Mouse (Mus musculus): ENCODE measurements around the gene Harbi1. TPM values are rescaled to one million over a fixed set of nuclear protein-coding genes. Genes with fewer than 3 reads are reported as not detected.
A peak's percentile ranks its signal among the peaks of the same experiment; 100 is the strongest.

Gene Harbi1
- polyA plus RNA-seq (2015; fragmentation: Nextera tagmentation; extraction: Ambion mirVana), result 18.2 and 21.1 TPM in 2 replicates

DNA sequence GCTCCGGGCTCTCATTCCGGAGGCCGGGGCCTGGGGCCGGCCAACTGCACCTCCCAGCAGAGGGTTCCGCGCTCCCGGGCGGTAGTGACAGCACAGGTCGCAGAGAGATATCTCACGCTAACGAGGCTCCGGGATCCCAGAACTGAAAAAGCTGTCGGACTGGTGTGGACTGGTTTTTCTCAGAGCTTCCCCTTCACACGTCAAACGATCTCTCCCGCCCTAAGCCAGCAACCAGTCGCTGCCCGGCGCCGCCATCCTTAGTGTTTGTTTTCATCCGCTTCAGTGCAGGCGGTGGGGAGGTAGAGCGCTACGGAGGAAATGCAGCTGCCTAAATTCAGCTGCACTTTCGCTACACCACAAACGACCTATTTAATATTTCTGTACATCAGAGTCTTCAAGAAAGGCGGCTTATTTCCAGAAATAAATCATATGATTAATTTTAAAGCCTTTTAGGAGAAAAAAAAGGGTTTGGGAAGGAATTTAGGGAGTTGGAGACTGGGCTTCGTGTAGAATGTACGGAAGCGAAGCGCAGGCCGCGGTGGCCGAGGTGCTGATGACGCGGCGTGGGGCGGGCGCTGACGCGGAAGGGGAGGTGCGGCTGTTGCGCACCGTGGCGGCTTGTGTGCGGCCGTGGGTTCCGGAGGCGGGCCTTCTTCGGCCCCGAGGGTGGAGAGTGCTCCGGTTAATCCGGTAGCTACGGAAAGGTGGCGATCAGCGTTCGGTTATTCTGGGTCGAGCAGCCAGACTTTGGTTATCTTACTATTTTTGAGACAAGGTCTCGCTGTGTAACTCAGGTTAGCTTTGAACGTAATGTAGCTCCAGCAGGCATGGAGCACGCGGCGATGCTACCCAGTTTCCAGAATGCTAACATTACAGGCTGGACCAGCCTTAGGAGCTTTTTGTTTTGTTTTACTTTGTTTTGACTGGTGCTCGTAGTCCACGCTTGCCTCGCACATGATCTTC, at the start of gene Harbi1, which contains the start of gene Atg13:
Harbi1 (plus strand) TSS at position 581 of the 963 bp plus-strand sequence.
Atg13 (minus strand) TSS at position 305 of the 963 bp plus-strand sequence.
- H3K4me2 ChIP-seq, result peak within 1 kb of the TSS; percentile 94
- no peaks in the 10 kb centered on the region for H3K9me3 ChIP-seq
- no peaks in the 10 kb centered on the region for H3K36me3 ChIP-seq
- peaks cover 30% of the 10 kb centered on the region for H3K4me1 ChIP-seq (replicated peaks)
- peak within 1 kb of the TSS; percentile 86 for H3K27ac ChIP-seq (replicated peaks)
- under 1% methylated on average over 66 of the region's 66 CpGs for WGBS
- H3K27me3 ChIP-seq, result no peaks in the 10 kb centered on the region
- H3K4me3 ChIP-seq, result peak within 1 kb of the TSS; percentile 94
- peak within 1 kb of the TSS; percentile 87 for H3K9ac ChIP-seq
- peak; percentile 99 for ATAC-seq (ENCODE audit: low FRiP score, low read depth)

- no peak for ATAC-seq (ENCODE audit: low FRiP score, low read depth)
- no peak overlapping the region for H3K9ac ChIP-seq
- H3K36me3 ChIP-seq, result peaks cover 86% of the 10 kb centered on the region
- H3K9me3 ChIP-seq, result no peaks in the 10 kb centered on the region
- no peak overlapping the region for H3K4me2 ChIP-seq
- H3K27me3 ChIP-seq, result no peaks in the 10 kb centered on the region
- no peaks in the 10 kb centered on the region for H3K4me1 ChIP-seq (replicated peaks)
- 92% methylated on average over 6 of the region's 6 CpGs for WGBS
- H3K27ac ChIP-seq (replicated peaks), result no peak overlapping the region
- H3K4me3 ChIP-seq, result no peak overlapping the region
Observed at GRCm38 (mm10) chr2:91660981-91661380, 49.7 kb upstream of the Harbi1 start.

GRCm38 (mm10) chr2:91664780-91665179, 45.9 kb upstream of the Harbi1 start:
- H3K9ac ChIP-seq, result no peak overlapping the region
- H3K27ac ChIP-seq (replicated peaks), result no peak overlapping the region
- no peak overlapping the region for H3K4me2 ChIP-seq
- no peaks in the 10 kb centered on the region for H3K9me3 ChIP-seq
- H3K27me3 ChIP-seq, result no peaks in the 10 kb centered on the region
- H3K4me3 ChIP-seq, result no peak overlapping the region
- no peaks in the 10 kb centered on the region for H3K4me1 ChIP-seq (replicated peaks)
- peaks cover 89% of the 10 kb centered on the region for H3K36me3 ChIP-seq
- no peak for ATAC-seq (ENCODE audit: low FRiP score, low read depth)

- Histone ChIP-seq H3K27me3 (no peaks in the 10 kb centered on the region), H3K9ac (no peak overlapping the region), H3K27ac (replicated peaks) (no peak overlapping the region), H3K9me3 (no peaks in the 10 kb centered on the region), H3K4me1 (replicated peaks) (no peaks in the 10 kb centered on the region), H3K4me3 (no peak overlapping the region), H3K36me3 (peaks cover 88% of the 10 kb centered on the region), H3K4me2 (no peak overlapping the region)
- ATAC-seq (ENCODE audit: low FRiP score, low read depth), result no peak
- WGBS, result 94% methylated on average over 6 of the region's 6 CpGs
Observed at GRCm38 (mm10) chr2:91666386-91666910, 44.2 kb upstream of the Harbi1 start.

- no peak for ATAC-seq (ENCODE audit: low FRiP score, low read depth)
- 88% methylated on average over 2 of the region's 2 CpGs for WGBS
- H3K9me3 ChIP-seq, result no peaks in the 10 kb centered on the region
- no peak overlapping the region for H3K4me2 ChIP-seq
- no peak overlapping the region for H3K27ac ChIP-seq (replicated peaks)
- no peaks in the 10 kb centered on the region for H3K27me3 ChIP-seq
- peaks cover 87% of the 10 kb centered on the region for H3K36me3 ChIP-seq
- H3K4me3 ChIP-seq, result no peak overlapping the region
- no peak overlapping the region for H3K9ac ChIP-seq
- H3K4me1 ChIP-seq (replicated peaks), result no peaks in the 10 kb centered on the region
Observed at GRCm38 (mm10) chr2:91667747-91668146, 42.9 kb upstream of the Harbi1 start.

DNA sequence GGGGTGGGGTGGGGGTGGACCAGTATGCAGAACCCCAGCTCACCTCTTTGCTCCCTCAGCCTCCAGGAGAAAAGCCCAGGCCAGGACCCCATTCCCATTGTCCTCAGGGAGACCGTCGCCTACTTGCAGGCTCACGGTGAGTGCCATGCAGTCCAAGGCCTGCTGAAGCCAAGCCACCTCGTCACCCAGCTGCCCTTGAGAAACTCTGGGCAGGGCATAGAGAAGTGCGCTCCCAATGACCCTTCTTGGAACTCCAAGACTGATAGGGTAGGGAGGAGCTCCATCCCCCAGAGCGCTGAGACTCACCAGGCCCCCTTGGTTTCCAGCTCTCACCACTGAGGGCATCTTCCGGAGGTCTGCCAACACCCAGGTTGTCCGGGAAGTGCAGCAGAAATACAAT, 41.3 kb upstream of the Harbi1 start:
- no peak for ATAC-seq (ENCODE audit: low FRiP score, low read depth)
- H3K36me3 ChIP-seq, result peaks cover 85% of the 10 kb centered on the region
- no peak overlapping the region for H3K27ac ChIP-seq (replicated peaks)
- no peaks in the 10 kb centered on the region for H3K27me3 ChIP-seq
- H3K4me3 ChIP-seq, result no peak overlapping the region
- 92% methylated on average over 8 of the region's 8 CpGs for WGBS
- H3K9me3 ChIP-seq, result no peaks in the 10 kb centered on the region
- no peak overlapping the region for H3K9ac ChIP-seq
- no peak overlapping the region for H3K4me2 ChIP-seq
- no peaks in the 10 kb centered on the region for H3K4me1 ChIP-seq (replicated peaks)

- Histone ChIP-seq H3K4me2 (no peak overlapping the region), H3K4me3 (no peak overlapping the region), H3K27ac (replicated peaks) (no peak overlapping the region), H3K4me1 (replicated peaks) (no peaks in the 10 kb centered on the region), H3K9ac (no peak overlapping the region), H3K36me3 (peaks cover 82% of the 10 kb centered on the region), H3K27me3 (no peaks in the 10 kb centered on the region), H3K9me3 (no peaks in the 10 kb centered on the region)
- no peak for ATAC-seq (ENCODE audit: low FRiP score, low read depth)
- WGBS, result 90% methylated on average over 6 of the region's 6 CpGs
Observed at GRCm38 (mm10) chr2:91670038-91670437, 40.6 kb upstream of the Harbi1 start.

DNA sequence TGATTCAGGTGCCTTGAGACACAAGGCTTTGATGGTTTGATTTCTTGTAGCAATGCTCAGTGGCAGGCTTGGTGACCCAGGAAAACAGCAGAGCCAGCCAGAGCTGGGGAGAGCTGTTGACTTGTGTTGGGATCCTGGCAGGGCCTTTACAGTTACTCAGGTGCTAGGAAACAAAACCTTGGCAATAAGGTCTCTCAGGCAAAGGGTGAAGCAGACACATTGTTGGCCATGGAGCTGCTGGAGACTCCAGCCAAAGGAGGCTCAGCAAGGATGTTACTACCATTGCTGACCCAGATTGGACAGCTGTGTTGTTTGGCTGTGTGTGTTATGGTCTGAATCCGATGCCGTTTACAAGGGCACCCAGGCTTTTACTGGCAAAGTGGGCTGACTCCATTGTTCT, 37.1 kb upstream of the Harbi1 start:
- WGBS, result 84% methylated on average over 2 of the region's 2 CpGs
- H3K9me3 ChIP-seq, result no peaks in the 10 kb centered on the region
- no peak overlapping the region for H3K27ac ChIP-seq (replicated peaks)
- ATAC-seq (ENCODE audit: low FRiP score, low read depth), result no peak
- no peaks in the 10 kb centered on the region for H3K4me1 ChIP-seq (replicated peaks)
- H3K9ac ChIP-seq, result no peak overlapping the region
- no peak overlapping the region for H3K4me3 ChIP-seq
- H3K4me2 ChIP-seq, result no peak overlapping the region
- no peaks in the 10 kb centered on the region for H3K27me3 ChIP-seq
- peaks cover 81% of the 10 kb centered on the region for H3K36me3 ChIP-seq

- ATAC-seq (ENCODE audit: low FRiP score, low read depth), result no peak
- Histone ChIP-seq H3K36me3 (peaks cover 79% of the 10 kb centered on the region), H3K4me3 (no peak overlapping the region), H3K9me3 (no peaks in the 10 kb centered on the region), H3K9ac (no peak overlapping the region), H3K4me2 (no peak overlapping the region), H3K27me3 (no peaks in the 10 kb centered on the region), H3K4me1 (replicated peaks) (no peaks in the 10 kb centered on the region), H3K27ac (replicated peaks) (no peak overlapping the region)
- 85% methylated on average over 5 of the region's 5 CpGs for WGBS
Observed at GRCm38 (mm10) chr2:91674895-91675294, 35.8 kb upstream of the Harbi1 start.

GRCm38 (mm10) chr2:91676420-91676819, 34.2 kb upstream of the Harbi1 start:
- 93% methylated on average over 2 of the region's 2 CpGs for WGBS
- H3K4me1 ChIP-seq (replicated peaks), result no peaks in the 10 kb centered on the region
- H3K27me3 ChIP-seq, result no peaks in the 10 kb centered on the region
- H3K9ac ChIP-seq, result no peak overlapping the region
- H3K9me3 ChIP-seq, result no peaks in the 10 kb centered on the region
- no peak overlapping the region for H3K4me3 ChIP-seq
- peaks cover 75% of the 10 kb centered on the region for H3K36me3 ChIP-seq
- H3K4me2 ChIP-seq, result no peak overlapping the region
- no peak for ATAC-seq (ENCODE audit: low FRiP score, low read depth)
- H3K27ac ChIP-seq (replicated peaks), result no peak overlapping the region

- Histone ChIP-seq H3K9me3 (no peaks in the 10 kb centered on the region), H3K36me3 (peaks cover 72% of the 10 kb centered on the region), H3K4me1 (replicated peaks) (no peaks in the 10 kb centered on the region), H3K9ac (no peak overlapping the region), H3K27ac (replicated peaks) (no peak overlapping the region), H3K4me3 (no peak overlapping the region), H3K27me3 (no peaks in the 10 kb centered on the region), H3K4me2 (no peak overlapping the region)
- ATAC-seq (ENCODE audit: low FRiP score, low read depth), result no peak
Observed at GRCm38 (mm10) chr2:91676961-91677360, 33.7 kb upstream of the Harbi1 start.

DNA sequence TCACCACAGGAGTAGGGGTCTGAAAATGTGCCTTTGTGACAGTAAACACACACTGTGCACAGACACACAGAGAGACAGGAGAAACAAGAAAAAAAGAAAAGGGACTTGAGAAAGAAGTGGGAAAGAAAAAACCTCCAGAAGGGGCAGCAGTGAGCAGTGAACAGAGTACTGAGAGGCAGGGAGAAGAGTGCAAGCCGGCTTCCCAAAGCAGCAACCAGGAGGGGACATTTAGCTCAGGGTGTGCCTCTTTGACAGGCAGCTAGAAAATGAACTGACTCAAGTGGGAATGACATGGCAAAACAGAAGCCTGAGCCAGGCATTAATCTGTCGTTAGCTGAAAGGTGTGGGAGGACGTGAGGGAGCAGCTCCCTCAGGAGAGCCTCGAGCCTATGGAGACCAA, 27.8 kb upstream of the Harbi1 start:
- H3K4me1 ChIP-seq (replicated peaks), result no peaks in the 10 kb centered on the region
- no peaks in the 10 kb centered on the region for H3K27me3 ChIP-seq
- H3K27ac ChIP-seq (replicated peaks), result no peak overlapping the region
- no peaks in the 10 kb centered on the region for H3K9me3 ChIP-seq
- no peak for ATAC-seq (ENCODE audit: low FRiP score, low read depth)
- no peak overlapping the region for H3K9ac ChIP-seq
- no peak overlapping the region for H3K4me2 ChIP-seq
- peaks cover 61% of the 10 kb centered on the region for H3K36me3 ChIP-seq
- no peak overlapping the region for H3K4me3 ChIP-seq
- WGBS, result 62% methylated on average over 4 of the region's 4 CpGs

Measured in hindbrain, embryonic 15.5 days (tissue).